Mouse (Mus musculus) lung, adult 2 months (tissue): ENCODE data around the gene Gzmg.

Experiments
- CTCF ChIP-seq: fragments of 200-500 bp; IDR thresholded peaks from 2 replicates; pipeline ENCODE4 v1.5.1; 2011; ENCODE audit warnings: mild to moderate bottlenecking, low read length, control low read depth; ENCODE audit not compliant: insufficient read depth
- POLR2A ChIP-seq: fragments of 200-500 bp; IDR thresholded peaks from 2 replicates; pipeline ENCODE4 v1.6.1; 2011; ENCODE audit warnings: low read depth, mild to moderate bottlenecking, control low read depth, low read length, borderline replicate concordance; ENCODE audit errors: extremely low read depth

- no peak for TF ChIP-seq POLR2A
- TF ChIP-seq CTCF = 0 out of 2 replicates have a peak, but pooled peaks have one; percentile 3
Measured at GRCm38 (mm10) chr14:56186946-56187345, 27.6 kb upstream of the Gzmg start.
